Mouse (Mus musculus): ENCODE measurements around the gene Plac9a. TPM values are rescaled to one million over a fixed set of nuclear protein-coding genes. Genes with fewer than 3 reads are reported as not detected.

Plac9a gene
- polyA plus RNA-seq, 1 experiment from 2014 or later = not detected

- H3K4me3 ChIP-seq = no peak overlapping the region
- no peaks in the 10 kb centered on the region for H3K9me3 ChIP-seq
- no peak overlapping the region for H3K9ac ChIP-seq (replicated peaks)
- peaks cover 20% of the 10 kb centered on the region for H3K4me1 ChIP-seq
- H3K27me3 ChIP-seq = peaks cover 57% of the 10 kb centered on the region
- ATAC-seq (ENCODE audit: low FRiP score, low read depth) = no peak
- H3K27ac ChIP-seq (replicated peaks) = no peak overlapping the region
- no peak overlapping the region for H3K4me2 ChIP-seq (replicated peaks)
- WGBS = 95% methylated on average over 4 of the region's 4 CpGs
- H3K36me3 ChIP-seq = no peaks in the 10 kb centered on the region
Measured at GRCm38 (mm10) chr14:25844372-25844771, 58.5 kb downstream of the Plac9a start.

- Histone ChIP-seq H3K4me1 (peaks cover 20% of the 10 kb centered on the region), H3K27ac (replicated peaks) (no peak overlapping the region), H3K36me3 (no peaks in the 10 kb centered on the region), H3K9ac (replicated peaks) (peak overlapping the region; percentile 50; the same call in 1 of the 2 replicates), H3K9me3 (no peaks in the 10 kb centered on the region), H3K27me3 (peaks cover 57% of the 10 kb centered on the region), H3K4me2 (replicated peaks) (peak overlapping the region; percentile 97), H3K4me3 (peak overlapping the region; percentile 55)
- no peak for ATAC-seq (ENCODE audit: low FRiP score, low read depth)
- WGBS = 3% methylated on average over 12 of the region's 12 CpGs
Measured at GRCm38 (mm10) chr14:25842688-25843003, 60.3 kb downstream of the Plac9a start.

- H3K4me1 ChIP-seq = peaks cover 17% of the 10 kb centered on the region
- no peaks in the 10 kb centered on the region for H3K9me3 ChIP-seq
- peak within 1 kb of the TSS; percentile 97 for H3K4me2 ChIP-seq (replicated peaks)
- H3K27ac ChIP-seq (replicated peaks) = no peak within 1 kb of the TSS
- peak within 1 kb of the TSS; percentile 50 for H3K9ac ChIP-seq (replicated peaks)
- H3K4me3 ChIP-seq = peak within 1 kb of the TSS; percentile 55
- no peaks in the 10 kb centered on the region for H3K36me3 ChIP-seq
- ATAC-seq (ENCODE audit: low FRiP score, low read depth) = peak; percentile 77
- H3K27me3 ChIP-seq = peaks cover 57% of the 10 kb centered on the region
- under 1% methylated on average over 54 of the region's 54 CpGs for whole genome bisulfite sequencing
Measured at GRCm38 (mm10) chr14:25841991-25842687, 60.8 kb downstream of the Plac9a start, which contains the start of gene Anxa11. Anxa11 (plus strand) TSS chr14:25842156.

GRCm38 (mm10) chr14:25841579-25841978, 61.3 kb downstream of the Plac9a start:
- no peaks in the 10 kb centered on the region for H3K9me3 ChIP-seq
- no peak for ATAC-seq (ENCODE audit: low FRiP score, low read depth)
- peaks cover 17% of the 10 kb centered on the region for H3K4me1 ChIP-seq
- H3K27ac ChIP-seq (replicated peaks) = no peak overlapping the region
- 3% methylated on average over 4 of the region's 4 CpGs for WGBS
- no peaks in the 10 kb centered on the region for H3K36me3 ChIP-seq
- no peak overlapping the region for H3K9ac ChIP-seq (replicated peaks)
- H3K4me3 ChIP-seq = peak overlapping the region; percentile 55
- peaks cover 57% of the 10 kb centered on the region for H3K27me3 ChIP-seq
- peak overlapping the region; percentile 97 for H3K4me2 ChIP-seq (replicated peaks)

- Histone ChIP-seq H3K27me3 (peaks cover 53% of the 10 kb centered on the region), H3K9ac (replicated peaks) (no peak overlapping the region), H3K4me3 (no peak overlapping the region), H3K9me3 (no peaks in the 10 kb centered on the region), H3K4me2 (replicated peaks) (no peak overlapping the region), H3K4me1 (peaks cover 17% of the 10 kb centered on the region), H3K27ac (replicated peaks) (no peak overlapping the region), H3K36me3 (no peaks in the 10 kb centered on the region)
- no peak for ATAC-seq (ENCODE audit: low FRiP score, low read depth)
- 10% methylated on average over 7 of the region's 7 CpGs for WGBS
Measured at GRCm38 (mm10) chr14:25840961-25841360, 61.9 kb downstream of the Plac9a start.

GRCm38 (mm10) chr14:25839791-25840190, 63.1 kb downstream of the Plac9a start:
- Histone ChIP-seq H3K27ac (replicated peaks) (no peak overlapping the region), H3K36me3 (no peaks in the 10 kb centered on the region), H3K4me3 (no peak overlapping the region), H3K9me3 (no peaks in the 10 kb centered on the region), H3K9ac (replicated peaks) (no peak overlapping the region), H3K4me2 (replicated peaks) (no peak overlapping the region), H3K27me3 (peaks cover 43% of the 10 kb centered on the region), H3K4me1 (peaks cover 17% of the 10 kb centered on the region)
- ATAC-seq (ENCODE audit: low FRiP score, low read depth) = no peak
- 74% methylated on average over 7 of the region's 7 CpGs for WGBS

- H3K27ac ChIP-seq (replicated peaks) = no peak overlapping the region
- 50% methylated on average over 8 of the region's 8 CpGs for WGBS
- H3K4me2 ChIP-seq (replicated peaks) = no peak overlapping the region
- peaks cover 17% of the 10 kb centered on the region for H3K4me1 ChIP-seq
- no peaks in the 10 kb centered on the region for H3K9me3 ChIP-seq
- no peak for ATAC-seq (ENCODE audit: low FRiP score, low read depth)
- H3K27me3 ChIP-seq = peaks cover 30% of the 10 kb centered on the region
- H3K9ac ChIP-seq (replicated peaks) = no peak overlapping the region
- H3K36me3 ChIP-seq = no peaks in the 10 kb centered on the region
- H3K4me3 ChIP-seq = no peak overlapping the region
Measured at GRCm38 (mm10) chr14:25838411-25838810, 64.5 kb downstream of the Plac9a start.

Other genes with a start within 250 kb of the Plac9a start
- 28.7 and 29.7 TPM in 2 replicates for gene Ppif, start 208.9 kb downstream of the Plac9a start, polyA plus RNA-seq (2016; fragmentation: Nextera tagmentation; extraction: Ambion mirVana)
- 17.7 and 20.7 TPM in 2 replicates for gene Zcchc24, start 134.1 kb downstream of the Plac9a start, polyA plus RNA-seq (2016; fragmentation: Nextera tagmentation; extraction: Ambion mirVana)
- gene Anxa11, start 60.9 kb downstream of the Plac9a start, polyA plus RNA-seq (2016; fragmentation: Nextera tagmentation; extraction: Ambion mirVana) = 3.2 and 4.1 TPM in 2 replicates
- gene Tmem254a, start 24.6 kb upstream of the Plac9a start, polyA plus RNA-seq (2016; fragmentation: Nextera tagmentation; extraction: Ambion mirVana) = 1.4 and 2.7 TPM in 2 replicates
- gene Cphx1, start 35.2 kb upstream of the Plac9a start, polyA plus RNA-seq (2016; fragmentation: Nextera tagmentation; extraction: Ambion mirVana) = not detected in 2 replicates
- 7.1 and 7.3 TPM in 2 replicates for gene Duxbl1, start 75.5 kb upstream of the Plac9a start, polyA plus RNA-seq (2016; fragmentation: Nextera tagmentation; extraction: Ambion mirVana)
- 3.0 and 6.0 TPM in 2 replicates for gene Gm9780, start 139.6 kb upstream of the Plac9a start, polyA plus RNA-seq (2016; fragmentation: Nextera tagmentation; extraction: Ambion mirVana)
- gene Tmem254c, start 164.3 kb upstream of the Plac9a start, polyA plus RNA-seq (2016; fragmentation: Nextera tagmentation; extraction: Ambion mirVana) = 13.7 and 21.1 TPM in 2 replicates
- not detected in 2 replicates for gene Cphx2, start 178.4 kb upstream of the Plac9a start, polyA plus RNA-seq (2016; fragmentation: Nextera tagmentation; extraction: Ambion mirVana)
- gene Cphx3, start 179.2 kb upstream of the Plac9a start, polyA plus RNA-seq (2016; fragmentation: Nextera tagmentation; extraction: Ambion mirVana) = not detected in 2 replicates
- 8.3 TPM in 1 of 2 replicates, not detected in the other for gene Duxbl2, start 215.2 kb upstream of the Plac9a start, polyA plus RNA-seq (2016; fragmentation: Nextera tagmentation; extraction: Ambion mirVana)